Mouse (Mus musculus) retina, postnatal 1 day (tissue): ENCODE data around the gene Syne2.

Experiments
- DNase-seq: peaks from one replicate; pipeline ENCODE4 v3.0.0-alpha.2; 2012

The Syne2 gene

GRCm38 (mm10) chr12:76054653-76055052, 236.7 kb downstream of the Syne2 start:
- DNase-seq = no peak

- no peak for DNase-seq
These were observed 245.1 kb downstream of the Syne2 start for GRCm38 (mm10) chr12:76063001-76063400.

- DNase-seq = no peak
These were observed 252.5 kb downstream of the Syne2 start for GRCm38 (mm10) chr12:76070386-76070785.

DNA sequence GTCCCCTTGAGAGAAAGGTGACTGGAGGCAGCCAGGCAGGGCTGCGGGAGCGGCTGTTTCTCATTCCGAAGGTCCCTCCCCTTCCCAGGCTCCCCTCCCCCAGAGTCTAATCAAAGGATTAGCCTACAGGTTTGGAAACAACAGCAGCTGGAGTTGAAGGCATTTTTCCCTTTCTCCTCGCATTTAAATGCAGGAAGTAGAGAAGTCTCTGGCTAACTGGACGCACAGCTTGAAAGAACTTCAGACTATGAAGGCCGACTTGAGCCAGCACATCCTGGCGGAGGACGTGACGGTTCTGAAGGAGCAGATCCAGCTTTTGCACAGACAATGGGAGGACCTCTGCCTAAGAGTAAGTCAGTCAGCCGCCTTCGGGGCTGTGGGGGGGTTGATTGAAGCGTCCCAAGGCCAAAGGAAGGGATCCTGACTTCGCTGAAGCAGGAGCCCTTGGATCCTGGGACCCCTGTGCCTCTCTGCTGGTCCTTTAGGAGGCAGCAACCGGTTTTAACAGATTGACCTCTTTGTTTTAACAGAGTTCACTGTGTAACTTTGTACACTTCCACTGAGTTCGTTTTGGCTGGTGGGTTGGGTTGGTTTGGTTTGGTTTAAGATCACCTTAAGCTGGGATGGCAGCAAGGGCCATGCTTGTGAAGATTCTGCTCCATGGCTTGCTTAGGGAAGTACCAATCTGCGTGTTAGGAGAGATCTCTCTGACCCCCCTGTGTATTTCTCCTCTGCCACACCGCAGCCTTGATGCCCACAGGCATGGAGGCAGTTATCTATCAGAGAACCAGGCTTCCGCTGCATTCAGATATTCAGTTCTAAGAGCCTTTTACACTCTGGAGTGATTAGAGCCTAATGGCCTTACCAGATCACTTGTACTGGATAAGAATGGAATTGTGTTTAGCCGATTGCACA, 254.3 kb downstream of the Syne2 start:
- peak; percentile 56 for DNase-seq

DNA sequence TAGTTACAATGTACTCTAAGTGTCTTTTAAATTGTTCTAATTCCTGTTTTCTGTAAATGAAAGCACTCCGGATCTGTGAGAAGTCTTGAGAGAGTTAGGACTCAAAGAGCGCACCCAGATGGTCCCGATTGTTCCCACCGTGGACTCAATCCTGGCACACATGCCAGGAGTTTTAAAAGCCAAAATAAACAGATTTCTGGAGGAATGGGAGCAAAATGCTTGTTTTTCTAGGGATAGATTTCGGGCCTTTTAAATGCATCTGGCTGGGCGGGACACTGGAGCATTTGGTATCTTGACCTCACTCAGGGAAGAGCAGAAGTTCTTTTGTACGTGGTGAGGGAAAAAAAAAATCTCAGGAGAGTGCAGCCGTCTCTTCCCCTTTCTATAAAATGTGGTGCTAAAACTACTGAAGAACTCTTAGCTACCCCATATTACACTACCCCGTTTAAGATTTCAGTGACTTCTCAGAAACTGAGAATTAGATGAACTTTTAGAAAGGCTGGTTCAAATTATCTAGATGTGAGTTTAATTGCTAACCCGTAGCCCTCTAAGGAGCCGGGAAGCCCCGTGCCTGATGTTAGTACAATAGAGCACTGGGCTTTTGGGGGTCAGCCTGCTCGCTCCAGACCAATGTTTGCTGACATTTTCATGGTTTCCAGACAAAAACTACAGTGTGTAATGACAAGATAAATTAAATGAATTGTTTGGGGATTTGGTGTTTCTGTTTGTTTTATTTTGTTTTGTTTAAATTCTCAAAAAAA, 255.3 kb downstream of the Syne2 start:
- DNase-seq = no peak

- DNase-seq = no peak
These were observed 256.0 kb downstream of the Syne2 start for GRCm38 (mm10) chr12:76073981-76074380.

DNA sequence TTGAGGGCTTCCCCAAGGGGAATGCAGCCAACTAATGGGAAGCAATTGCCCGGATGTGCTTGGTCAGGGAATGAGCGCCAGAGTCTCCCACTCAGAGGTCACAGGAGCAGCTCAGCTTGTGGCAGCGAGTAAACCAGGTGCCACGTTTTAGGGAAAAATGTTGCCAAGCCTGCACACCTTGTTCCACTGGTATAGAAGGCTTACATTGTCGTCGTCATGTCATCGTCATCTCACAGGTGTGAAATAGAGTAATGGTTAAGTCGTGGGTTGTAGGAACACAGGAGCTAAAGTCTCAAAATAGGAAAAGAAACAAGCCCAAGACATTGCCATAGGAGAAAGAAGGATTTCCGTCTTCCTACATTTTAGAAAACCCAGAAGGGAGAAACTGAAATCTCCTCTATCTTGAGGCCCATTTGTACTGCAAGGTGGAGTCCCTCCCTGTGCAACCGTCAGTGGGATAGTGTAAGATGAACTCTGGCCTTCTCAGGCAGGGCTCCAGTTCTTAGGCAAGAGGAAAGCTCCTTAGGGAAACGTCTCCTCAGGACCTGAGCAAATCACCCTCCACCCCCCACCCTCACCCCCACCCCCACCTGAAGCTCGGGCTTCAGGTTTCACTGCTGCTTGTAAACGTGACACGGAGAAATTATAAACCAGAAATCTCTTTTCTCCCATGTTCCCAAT, 263.1 kb downstream of the Syne2 start:
- peak; percentile 12 for DNase-seq

- DNase-seq = peak; percentile 70
These were observed 263.8 kb downstream of the Syne2 start for GRCm38 (mm10) chr12:76081557-76082211.

- no peak for DNase-seq
These were observed 267.1 kb downstream of the Syne2 start for GRCm38 (mm10) chr12:76085066-76085465.

GRCm38 (mm10) chr12:76085956-76086905, 268.3 kb downstream of the Syne2 start:
- peak; percentile 20 for DNase-seq

- no peak for DNase-seq
These were observed 269.1 kb downstream of the Syne2 start for GRCm38 (mm10) chr12:76087025-76087424.

DNA sequence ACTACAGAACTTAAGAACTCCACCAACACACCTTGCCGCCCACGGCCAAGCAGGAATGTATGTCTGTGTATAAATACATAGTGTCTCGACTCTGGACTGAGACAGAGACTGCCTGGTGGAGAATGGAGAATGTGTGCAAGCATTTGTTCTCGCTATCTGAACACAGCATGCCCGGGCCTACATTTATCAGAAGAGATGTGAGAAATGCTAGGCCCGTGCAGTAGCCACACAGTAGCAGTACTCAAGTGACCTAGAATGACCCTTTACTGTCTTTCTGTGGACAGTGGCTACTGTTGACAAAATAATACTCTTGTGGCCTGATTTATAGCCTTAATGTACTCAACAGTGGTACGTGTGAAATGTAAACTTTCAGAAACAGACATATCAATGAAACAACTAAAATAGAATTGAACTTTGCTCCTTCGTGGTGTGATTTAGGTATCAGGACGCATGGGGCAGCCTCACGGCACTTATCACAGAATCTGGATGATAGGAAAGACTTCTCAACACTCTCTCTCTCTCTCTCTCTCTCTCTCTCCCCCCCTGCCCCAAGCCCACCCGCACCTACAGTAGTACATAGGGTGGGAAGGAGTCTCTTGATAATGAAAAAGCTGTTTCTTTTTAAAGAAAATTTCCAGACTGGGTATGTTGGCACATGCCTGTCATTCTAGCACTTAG, 275.0 kb downstream of the Syne2 start:
- no peak for DNase-seq

DNA sequence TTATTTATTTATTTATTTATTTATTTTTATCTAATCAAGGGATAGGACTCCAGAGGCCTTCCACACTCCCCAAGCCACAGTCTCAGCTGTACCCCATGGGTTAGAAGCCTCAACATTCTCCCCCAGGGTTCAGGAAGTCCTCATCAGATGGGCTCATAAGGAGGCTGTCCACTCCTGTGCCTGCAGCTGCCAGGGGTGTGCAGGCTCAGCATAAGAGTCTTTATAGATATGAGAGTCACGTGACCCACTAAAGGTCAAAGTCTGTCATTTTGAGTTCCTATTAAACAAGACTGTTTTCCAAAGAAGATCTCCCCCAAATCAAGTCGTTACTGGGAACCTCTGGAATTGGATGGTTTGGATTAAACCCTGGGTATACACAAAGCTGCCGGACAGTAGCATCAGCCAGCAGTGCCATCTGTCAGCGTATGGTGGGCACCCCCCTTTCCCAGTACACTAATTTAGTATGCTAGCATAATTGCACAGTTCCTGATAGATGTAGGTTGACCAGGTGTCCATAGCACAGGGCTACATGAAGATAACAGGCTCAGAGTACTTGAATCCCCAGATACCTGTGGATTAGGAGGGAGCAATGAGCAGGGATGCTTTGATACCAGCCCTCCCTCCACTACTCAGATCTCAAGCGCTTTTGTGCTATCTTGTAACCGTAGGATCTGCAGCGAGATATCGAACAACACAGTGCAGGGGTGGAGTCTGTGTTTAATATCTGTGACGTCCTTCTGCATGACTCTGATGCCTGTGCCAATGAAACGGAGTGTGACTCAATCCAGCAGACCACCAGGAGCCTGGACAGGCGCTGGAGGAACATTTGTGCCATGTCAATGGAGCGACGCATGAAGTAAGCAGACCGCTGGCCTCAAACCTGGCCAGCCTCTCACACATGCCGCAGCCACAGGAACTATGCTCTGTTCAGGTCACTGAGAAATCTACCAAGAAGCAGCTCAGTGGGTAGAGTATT, 276.0 kb downstream of the Syne2 start:
- DNase-seq = no peak

GRCm38 (mm10) chr12:76095117-76096035, 277.4 kb downstream of the Syne2 start:
- peak; percentile 37 for DNase-seq

DNA sequence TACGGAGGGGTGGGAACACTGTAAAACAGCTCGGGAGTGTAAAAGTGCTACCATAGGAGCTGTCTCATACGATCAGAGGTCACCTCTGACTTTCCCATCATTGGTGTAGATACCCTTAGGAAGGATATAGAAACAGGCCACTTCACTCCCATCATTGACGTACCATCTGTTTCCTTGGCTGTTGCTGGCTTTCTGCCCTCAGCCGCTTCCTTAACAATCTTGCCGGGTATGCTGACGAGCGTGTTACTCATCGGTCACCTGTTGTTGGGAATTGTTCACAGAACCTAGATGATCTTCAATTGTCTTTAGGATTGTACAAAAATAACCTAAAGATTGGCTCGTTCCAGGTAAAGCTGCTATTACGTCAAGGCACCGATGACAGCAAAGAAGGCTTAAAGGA, 284.7 kb downstream of the Syne2 start:
- no peak for DNase-seq

DNA sequence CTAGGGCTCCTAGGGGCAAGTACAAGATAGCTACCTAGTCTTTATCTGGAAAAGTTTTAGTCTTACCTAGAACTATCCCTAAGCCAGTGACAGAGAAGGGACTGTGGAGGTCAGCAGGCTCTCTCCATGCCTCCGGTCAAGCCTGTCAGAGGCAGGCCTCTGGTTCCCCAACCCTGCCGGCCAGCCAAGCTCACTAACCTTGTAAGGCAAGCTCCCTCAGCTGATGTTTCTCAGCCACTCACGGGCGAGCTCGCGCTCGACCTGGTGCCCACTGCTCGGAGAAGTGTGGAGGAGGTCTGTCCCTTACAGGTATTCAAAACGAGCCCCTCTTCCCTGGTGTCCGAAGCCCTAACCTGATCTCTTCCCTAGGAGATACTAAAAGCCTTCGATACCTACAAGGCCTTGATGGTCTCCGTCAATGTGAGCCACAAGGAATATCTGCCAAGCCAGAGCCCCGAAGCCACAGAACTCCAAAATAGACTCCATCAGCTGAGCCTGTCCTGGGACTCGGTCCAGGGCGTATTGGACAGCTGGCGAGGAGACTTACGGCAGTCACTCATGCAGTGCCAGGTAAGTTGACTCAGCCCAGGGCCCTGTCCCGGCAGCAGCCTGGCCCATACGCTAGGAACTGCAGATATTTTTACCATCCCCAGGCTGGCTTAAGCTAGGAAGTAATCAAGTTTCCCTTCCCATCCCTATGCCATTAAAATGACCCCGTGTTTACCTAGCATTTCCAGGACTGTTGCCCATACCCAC, 286.8 kb downstream of the Syne2 start:
- DNase-seq = no peak

- no peak for DNase-seq
These were observed 291.9 kb downstream of the Syne2 start for GRCm38 (mm10) chr12:76109646-76110405.
